Mouse (Mus musculus) MN1 (cell line): Measurements from ENCODE around the gene Cyp2c69.
"Not testable (repeated sequence)": the region's sequence is repeated elsewhere in the genome, so short reads cannot be mapped to it uniquely, and the experiment has no call there.

Source experiments
- DNase-seq: peaks from one replicate; pipeline ENCODE4 v3.0.0-alpha.2; 2016; ENCODE audit warnings: low spot score

Gene Cyp2c69

GRCm38 (mm10) chr19:39886699-39887098, at the start of gene Cyp2c69:
Gene Cyp2c69 (minus strand): TSS chr19:39886799.
- DNase-seq, result not testable (repeated sequence)

- no peak for DNase-seq
These were observed 48.8 kb upstream of the Cyp2c69 start for GRCm38 (mm10) chr19:39935396-39935795.

- no peak for DNase-seq
These were observed 43.4 kb upstream of the Cyp2c69 start for GRCm38 (mm10) chr19:39930032-39930431.

- no peak for DNase-seq
These were observed 15.1 kb upstream of the Cyp2c69 start for GRCm38 (mm10) chr19:39901656-39902055.

GRCm38 (mm10) chr19:39890079-39890478, 3.5 kb upstream of the Cyp2c69 start:
- DNase-seq, result not testable (repeated sequence)

GRCm38 (mm10) chr19:39866133-39866532, 20.5 kb downstream of the Cyp2c69 start:
- DNase-seq, result no peak

- DNase-seq, result not testable (repeated sequence)
These were observed 65.7 kb downstream of the Cyp2c69 start for GRCm38 (mm10) chr19:39820931-39821330.

- DNase-seq, result not testable (repeated sequence)
These were observed 70.2 kb downstream of the Cyp2c69 start for GRCm38 (mm10) chr19:39816400-39816799.

GRCm38 (mm10) chr19:39815991-39816390, 70.6 kb downstream of the Cyp2c69 start:
- not testable (repeated sequence) for DNase-seq

GRCm38 (mm10) chr19:39812714-39813113, 73.9 kb downstream of the Cyp2c69 start, which contains the start of gene Cyp2c40:
Gene Cyp2c40 (minus strand): TSS chr19:39812814.
- not testable (repeated sequence) for DNase-seq
